Mouse (Mus musculus): ENCODE measurements around the gene Fstl4. TPM values are rescaled to one million over a fixed set of nuclear protein-coding genes. Genes with fewer than 3 reads are reported as not detected.
A peak's percentile ranks its signal among the peaks of the same experiment; 100 is the strongest.

Gene Fstl4
- polyA plus RNA-seq, 3 experiments from 2014 or later: not detected

GRCm38 (mm10) chr11:53091596-53091995, 327.2 kb downstream of the Fstl4 start:
- no peak for ATAC-seq

GRCm38 (mm10) chr11:53096871-53097270, 332.4 kb downstream of the Fstl4 start:
- peak; percentile 38 for ATAC-seq

- no peak for ATAC-seq
These were observed 332.9 kb downstream of the Fstl4 start for GRCm38 (mm10) chr11:53097331-53097730.

GRCm38 (mm10) chr11:53097870-53098269, 333.4 kb downstream of the Fstl4 start:
- ATAC-seq: no peak

- ATAC-seq: no peak
These were observed 334.4 kb downstream of the Fstl4 start for GRCm38 (mm10) chr11:53098780-53099198.

GRCm38 (mm10) chr11:53099322-53099721, 334.9 kb downstream of the Fstl4 start:
- no peak for ATAC-seq

GRCm38 (mm10) chr11:53101732-53102131, 337.3 kb downstream of the Fstl4 start:
- ATAC-seq: no peak

GRCm38 (mm10) chr11:53103601-53104325, 339.3 kb downstream of the Fstl4 start:
- no peak for ATAC-seq

GRCm38 (mm10) chr11:53107706-53108105, 343.3 kb downstream of the Fstl4 start:
- no peak for ATAC-seq

GRCm38 (mm10) chr11:53108798-53109197, 344.4 kb downstream of the Fstl4 start:
- no peak for ATAC-seq

- no peak for ATAC-seq
These were observed 345.4 kb downstream of the Fstl4 start for GRCm38 (mm10) chr11:53109701-53110467.

GRCm38 (mm10) chr11:53115711-53116110, 351.3 kb downstream of the Fstl4 start:
- no peak for ATAC-seq

- no peak for ATAC-seq
These were observed 351.9 kb downstream of the Fstl4 start for GRCm38 (mm10) chr11:53116356-53116755.

- no peak for ATAC-seq
These were observed 354.0 kb downstream of the Fstl4 start for GRCm38 (mm10) chr11:53118226-53118965.

- ATAC-seq: no peak
These were observed 355.5 kb downstream of the Fstl4 start for GRCm38 (mm10) chr11:53119966-53120365.

GRCm38 (mm10) chr11:53121208-53121607, 356.8 kb downstream of the Fstl4 start:
- ATAC-seq: no peak

- no peak for ATAC-seq
These were observed 360.4 kb downstream of the Fstl4 start for GRCm38 (mm10) chr11:53124799-53125198.

- no peak for ATAC-seq
These were observed 362.2 kb downstream of the Fstl4 start for GRCm38 (mm10) chr11:53126660-53127059.

GRCm38 (mm10) chr11:53128661-53129060, 364.2 kb downstream of the Fstl4 start:
- peak; percentile 88 for ATAC-seq

- ATAC-seq: peak; percentile 38
These were observed 368.1 kb downstream of the Fstl4 start for GRCm38 (mm10) chr11:53132406-53133035.

GRCm38 (mm10) chr11:53136371-53136770, 371.9 kb downstream of the Fstl4 start:
- no peak for ATAC-seq

- no peak for ATAC-seq
These were observed 372.9 kb downstream of the Fstl4 start for GRCm38 (mm10) chr11:53137381-53137780.

GRCm38 (mm10) chr11:53138212-53138611, 373.8 kb downstream of the Fstl4 start:
- no peak for ATAC-seq

All from inflammation-experienced regulatory T-cells, adult 6 months (primary cell).